Mouse (Mus musculus): ENCODE results near the gene Hspa4l. TPM values are rescaled to one million over a fixed set of nuclear protein-coding genes. Genes with fewer than 3 reads are reported as not detected.
A peak's percentile ranks its signal among the peaks of the same experiment; 100 is the strongest.

Gene Hspa4l
- polyA plus RNA-seq, 1 experiment = 14.5 TPM

GRCm38 (mm10) chr3:40745661-40746547 is 1.6 kb downstream of the Hspa4l start:
- DNase-seq = peak; percentile 15
- Histone ChIP-seq H3K4me3 (replicated peaks; ENCODE audit: extremely low read depth, low read depth, low read length) (peak overlapping the region; percentile 82), H3K4me1 (ENCODE audit: control insufficient read depth, insufficient read depth, low read length) (peaks cover 7% of the 10 kb centered on the region)
- TF ChIP-seq CTCF (IDR thresholded peaks at IDR 0.05; ENCODE audit: insufficient read depth, low read length) (no peak), POLR2A (IDR thresholded peaks at IDR 0.05; ENCODE audit: borderline replicate concordance, extremely low read depth, low read depth, low read length) (no peak)
- 1% methylated on average over 37 of the region's 37 CpGs for WGBS

GRCm38 (mm10) chr3:40760746-40761145 is 16.5 kb downstream of the Hspa4l start:
- H3K4me1 ChIP-seq (ENCODE audit: control insufficient read depth, insufficient read depth, low read length) = no peaks in the 10 kb centered on the region
- TF ChIP-seq POLR2A (IDR thresholded peaks at IDR 0.05; ENCODE audit: borderline replicate concordance, extremely low read depth, low read depth, low read length) (no peak), CTCF (IDR thresholded peaks at IDR 0.05; ENCODE audit: insufficient read depth, low read length) (no peak)
- WGBS = 63% methylated on average over 3 of the region's 3 CpGs

GRCm38 (mm10) chr3:40761312-40761711 is 17.0 kb downstream of the Hspa4l start:
- H3K4me1 ChIP-seq (ENCODE audit: control insufficient read depth, insufficient read depth, low read length) = no peaks in the 10 kb centered on the region
- 86% methylated on average over 2 of the region's 2 CpGs for WGBS
- no peak for DNase-seq
- no peak for TF ChIP-seq CTCF (IDR thresholded peaks at IDR 0.05; ENCODE audit: insufficient read depth, low read length)
- no peak overlapping the region for H3K4me3 ChIP-seq (replicated peaks; ENCODE audit: extremely low read depth, low read depth, low read length)

More at GRCm38 (mm10) chr3:40760746-40761145, 16.5 kb downstream of the Hspa4l start:
- no peak overlapping the region for H3K4me3 ChIP-seq (replicated peaks; ENCODE audit: extremely low read depth, low read depth, low read length)
- no peak for DNase-seq

GRCm38 (mm10) chr3:40793783-40794182 is 49.5 kb downstream of the Hspa4l start:
- H3K4me1 ChIP-seq (ENCODE audit: control insufficient read depth, insufficient read depth, low read length) = no peaks in the 10 kb centered on the region
- no peak for DNase-seq
- H3K4me3 ChIP-seq (replicated peaks; ENCODE audit: extremely low read depth, low read depth, low read length) = no peak overlapping the region
- 69% methylated on average over 2 of the region's 2 CpGs for WGBS
- TF ChIP-seq CTCF (IDR thresholded peaks at IDR 0.05; ENCODE audit: insufficient read depth, low read length) = no peak
- TF ChIP-seq POLR2A (IDR thresholded peaks at IDR 0.05; ENCODE audit: borderline replicate concordance, extremely low read depth, low read depth, low read length) = no peak

GRCm38 (mm10) chr3:40798054-40798453 is 53.8 kb downstream of the Hspa4l start:
- no peak for TF ChIP-seq POLR2A (IDR thresholded peaks at IDR 0.05; ENCODE audit: borderline replicate concordance, extremely low read depth, low read depth, low read length)
- TF ChIP-seq CTCF (IDR thresholded peaks at IDR 0.05; ENCODE audit: insufficient read depth, low read length) = no peak
- H3K4me1 ChIP-seq (ENCODE audit: control insufficient read depth, insufficient read depth, low read length) = no peaks in the 10 kb centered on the region; the same call in 1 of the 2 replicates
- H3K4me3 ChIP-seq (replicated peaks; ENCODE audit: extremely low read depth, low read depth, low read length) = no peak overlapping the region
- no peak for DNase-seq
- WGBS = 60% methylated on average over 1 of the region's 1 CpGs

GRCm38 (mm10) chr3:40798500-40798899 is 54.2 kb downstream of the Hspa4l start:
- TF ChIP-seq POLR2A (IDR thresholded peaks at IDR 0.05; ENCODE audit: borderline replicate concordance, extremely low read depth, low read depth, low read length) = no peak
- peak; percentile 57 for TF ChIP-seq CTCF (IDR thresholded peaks at IDR 0.05; ENCODE audit: insufficient read depth, low read length)
- DNase-seq = peak; percentile 28
- H3K4me3 ChIP-seq (replicated peaks; ENCODE audit: extremely low read depth, low read depth, low read length) = no peak overlapping the region
- H3K4me1 ChIP-seq (ENCODE audit: control insufficient read depth, insufficient read depth, low read length) = no peaks in the 10 kb centered on the region; the same call in 1 of the 2 replicates
- 44% methylated on average over 7 of the region's 7 CpGs for WGBS

- TF ChIP-seq CTCF (IDR thresholded peaks at IDR 0.05; ENCODE audit: insufficient read depth, low read length) = no peak
- TF ChIP-seq POLR2A (IDR thresholded peaks at IDR 0.05; ENCODE audit: borderline replicate concordance, extremely low read depth, low read depth, low read length) = peak; percentile 62; the same call in 1 of the 2 replicates
- Histone ChIP-seq H3K4me1 (ENCODE audit: control insufficient read depth, insufficient read depth, low read length) (no peaks in the 10 kb centered on the region; the same call in 1 of the 2 replicates), H3K4me3 (replicated peaks; ENCODE audit: extremely low read depth, low read depth, low read length) (peak within 1 kb of the TSS; percentile 78)
- DNase-seq = peak; percentile 92
- WGBS = 2% methylated on average over 66 of the region's 66 CpGs
These were observed 55.5 kb downstream of the Hspa4l start, which contains the start of gene Plk4 for GRCm38 (mm10) chr3:40799530-40800372. Plk4 (plus strand) TSS chr3:40800019.

- no peak for TF ChIP-seq POLR2A (IDR thresholded peaks at IDR 0.05; ENCODE audit: borderline replicate concordance, extremely low read depth, low read depth, low read length)
- TF ChIP-seq CTCF (IDR thresholded peaks at IDR 0.05; ENCODE audit: insufficient read depth, low read length) = no peak
- WGBS = 1% methylated on average over 37 of the region's 37 CpGs
- no peak for DNase-seq
- H3K4me3 ChIP-seq (replicated peaks; ENCODE audit: extremely low read depth, low read depth, low read length) = peak overlapping the region; percentile 77
- no peaks in the 10 kb centered on the region; the same call in 1 of the 2 replicates for H3K4me1 ChIP-seq (ENCODE audit: control insufficient read depth, insufficient read depth, low read length)
These were observed 56.1 kb downstream of the Hspa4l start for GRCm38 (mm10) chr3:40800373-40800823.

- no peak for DNase-seq
- Histone ChIP-seq H3K4me1 (ENCODE audit: control insufficient read depth, insufficient read depth, low read length) (no peaks in the 10 kb centered on the region), H3K4me3 (replicated peaks; ENCODE audit: extremely low read depth, low read depth, low read length) (no peak overlapping the region)
- TF ChIP-seq POLR2A (IDR thresholded peaks at IDR 0.05; ENCODE audit: borderline replicate concordance, extremely low read depth, low read depth, low read length) = no peak
- WGBS = 76% methylated on average over 2 of the region's 2 CpGs
These were observed 62.6 kb downstream of the Hspa4l start for GRCm38 (mm10) chr3:40806871-40807270.
